Mouse (Mus musculus): ENCODE data around the gene Sap18.
"Not testable (repeated sequence)": the region's sequence is repeated elsewhere in the genome, so short reads cannot be mapped to it uniquely, and the experiment has no call there.

Gene Sap18

GRCm38 (mm10) chr14:57825788-57826751 is 28.1 kb downstream of the Sap18 start, which contains the start of the genes Ska3 and Mrpl57:
Gene Ska3 (minus strand): TSS chr14:57826185.
Gene Mrpl57 (plus strand): TSS chr14:57826234.
- DNase-seq (ENCODE audit: low read depth, low spot score), result peak; percentile 94

- DNase-seq (ENCODE audit: low read depth, low spot score), result peak; percentile 38
These were observed 29.3 kb downstream of the Sap18 start for GRCm38 (mm10) chr14:57827284-57827683.

GRCm38 (mm10) chr14:57833526-57833925 is 35.5 kb downstream of the Sap18 start:
- DNase-seq (ENCODE audit: low read depth, low spot score), result no peak

- no peak for DNase-seq (ENCODE audit: low read depth, low spot score)
These were observed 37.2 kb downstream of the Sap18 start for GRCm38 (mm10) chr14:57835157-57835556.

- no peak for DNase-seq (ENCODE audit: low read depth, low spot score)
These were observed 46.6 kb downstream of the Sap18 start for GRCm38 (mm10) chr14:57844535-57844934.

GRCm38 (mm10) chr14:57848061-57848460 is 50.1 kb downstream of the Sap18 start:
- not testable (repeated sequence) for DNase-seq (ENCODE audit: low read depth, low spot score)

GRCm38 (mm10) chr14:57848646-57849045 is 50.7 kb downstream of the Sap18 start:
- no peak for DNase-seq (ENCODE audit: low read depth, low spot score)

GRCm38 (mm10) chr14:57850330-57850729 is 52.4 kb downstream of the Sap18 start:
- peak; percentile 79 for DNase-seq (ENCODE audit: low read depth, low spot score)

- no peak for DNase-seq (ENCODE audit: low read depth, low spot score)
These were observed 55.0 kb downstream of the Sap18 start for GRCm38 (mm10) chr14:57852961-57853360.

GRCm38 (mm10) chr14:57856037-57856436 is 58.1 kb downstream of the Sap18 start:
- DNase-seq (ENCODE audit: low read depth, low spot score), result not testable (repeated sequence)

All from 3T3-L1 (cell line).